Mouse (Mus musculus): Measurements from ENCODE around the gene Fbxo24.

- TF ChIP-seq EP300 (IDR thresholded peaks at IDR 0.05; ENCODE audit: low read length), result no peak; the same call in 1 of the 2 replicates
- no peak for TF ChIP-seq MXI1 (IDR thresholded peaks at IDR 0.05; ENCODE audit: low read depth, low read length)
- TF ChIP-seq GABPA (IDR thresholded peaks at IDR 0.05; ENCODE audit: insufficient replicate concordance, low read depth, low read length), result no peak
- TF ChIP-seq CTCF (conservative IDR thresholded peaks at IDR 0.05 in 1 of 2, IDR thresholded peaks at IDR 0.05 in 1 of 2; ENCODE audit: low read depth in 2 of 2, low read length in 2 of 2), result no peak
These were observed 1.8 kb upstream of the Fbxo24 start for GRCm38 (mm10) chr5:137630602-137631001.

Measured in CH12.LX (cell line).